Mouse (Mus musculus) CD4-positive helper T cell, adult 2 months (primary cell): ENCODE results near the gene Lipc.
"Not testable (repeated sequence)": the region's sequence is repeated elsewhere in the genome, so short reads cannot be mapped to it uniquely, and the experiment has no call there.

ENCODE experiments used
- DNase-seq: peaks from one replicate; pipeline ENCODE4 v3.0.0-alpha.2; 2012; ENCODE audit warnings: low read depth, missing footprints, low spot score

The Lipc gene

GRCm38 (mm10) chr9:70863299-70863698, 88.7 kb downstream of the Lipc start:
- no peak for DNase-seq

DNA sequence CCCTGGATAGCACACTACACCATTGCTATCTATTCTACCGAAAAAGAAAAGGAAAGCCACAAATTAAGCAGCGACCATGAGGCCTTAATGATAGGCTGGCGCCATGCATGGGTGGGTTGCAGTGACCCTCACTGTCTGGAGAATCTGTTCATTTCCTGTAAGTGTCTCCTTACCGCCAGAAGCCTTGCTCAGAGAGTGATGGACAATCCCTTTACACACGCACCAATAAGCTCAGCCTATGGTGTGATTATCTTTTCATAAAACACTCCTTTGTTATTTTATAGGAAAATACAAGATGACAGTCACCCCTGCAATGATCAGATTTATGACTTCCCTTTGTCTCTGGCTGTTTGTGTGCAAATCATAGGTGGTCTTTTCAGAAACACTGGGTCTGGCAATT, 92.8 kb downstream of the Lipc start:
- DNase-seq = no peak

DNA sequence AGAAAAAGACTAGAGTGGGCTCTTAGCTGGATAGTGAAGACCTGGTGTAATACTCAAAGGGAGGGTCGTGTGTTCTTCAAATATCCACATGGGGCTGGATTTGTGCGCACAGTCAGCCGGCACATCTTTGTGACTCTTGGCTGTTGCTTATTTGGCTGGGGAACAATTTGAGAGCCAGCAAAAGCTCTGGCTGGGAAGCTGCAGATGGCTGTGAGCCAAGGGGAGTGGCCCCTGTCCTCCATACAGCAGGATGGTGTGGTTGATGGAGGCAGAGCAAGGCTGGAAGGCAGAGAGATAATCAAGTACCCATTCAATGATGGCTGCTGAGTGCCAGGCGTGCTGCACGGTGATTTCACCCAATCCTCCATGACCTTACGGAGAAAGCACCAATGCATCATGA, 96.2 kb downstream of the Lipc start:
- no peak for DNase-seq

DNA sequence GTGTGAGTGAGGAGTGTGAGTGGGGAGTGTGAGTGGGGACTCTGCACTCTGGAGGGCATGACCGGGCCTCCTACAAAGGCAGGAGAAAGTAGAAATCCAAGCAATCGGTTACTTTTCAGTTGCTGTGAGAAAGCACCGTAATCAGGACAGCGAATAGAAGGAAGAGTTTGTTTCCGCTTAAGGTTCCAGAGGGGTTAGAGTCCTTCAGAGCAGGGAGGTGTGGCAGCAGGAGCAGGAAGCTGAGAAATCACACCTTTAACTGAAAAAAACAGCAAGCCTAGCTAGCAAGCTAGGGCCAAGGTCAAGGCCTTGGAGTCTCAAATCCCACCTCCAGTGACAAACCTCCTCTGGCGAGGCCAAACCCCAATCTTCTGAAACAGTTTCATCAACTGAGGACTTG, 97.1 kb downstream of the Lipc start:
- no peak for DNase-seq

GRCm38 (mm10) chr9:70853081-70853480, 98.9 kb downstream of the Lipc start:
- DNase-seq = not testable (repeated sequence)

GRCm38 (mm10) chr9:70851533-70851932, 100.5 kb downstream of the Lipc start:
- no peak for DNase-seq

GRCm38 (mm10) chr9:70848135-70848770, 103.8 kb downstream of the Lipc start:
- peak; percentile 4 for DNase-seq

GRCm38 (mm10) chr9:70847627-70848051, 104.4 kb downstream of the Lipc start:
- no peak for DNase-seq

DNA sequence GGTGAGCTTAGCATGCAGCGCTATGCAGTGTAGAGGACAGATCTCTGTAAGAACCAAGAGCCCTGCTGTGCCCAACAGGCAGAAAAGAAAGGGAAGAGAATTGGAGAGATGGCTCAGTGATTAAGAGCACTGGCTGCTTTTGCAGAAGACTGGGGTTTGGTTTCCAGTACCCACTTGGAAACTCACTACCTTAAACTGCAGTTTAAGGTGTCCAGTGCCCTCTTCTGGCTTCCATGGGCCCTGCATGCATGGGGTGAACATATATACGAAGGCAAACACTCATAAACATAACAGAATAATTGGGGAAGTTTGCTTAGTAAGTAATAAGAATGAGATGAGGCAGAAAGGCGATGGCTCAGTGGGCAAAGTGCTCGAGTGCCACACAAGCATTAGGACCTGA, 108.8 kb downstream of the Lipc start:
- DNase-seq = no peak

DNA sequence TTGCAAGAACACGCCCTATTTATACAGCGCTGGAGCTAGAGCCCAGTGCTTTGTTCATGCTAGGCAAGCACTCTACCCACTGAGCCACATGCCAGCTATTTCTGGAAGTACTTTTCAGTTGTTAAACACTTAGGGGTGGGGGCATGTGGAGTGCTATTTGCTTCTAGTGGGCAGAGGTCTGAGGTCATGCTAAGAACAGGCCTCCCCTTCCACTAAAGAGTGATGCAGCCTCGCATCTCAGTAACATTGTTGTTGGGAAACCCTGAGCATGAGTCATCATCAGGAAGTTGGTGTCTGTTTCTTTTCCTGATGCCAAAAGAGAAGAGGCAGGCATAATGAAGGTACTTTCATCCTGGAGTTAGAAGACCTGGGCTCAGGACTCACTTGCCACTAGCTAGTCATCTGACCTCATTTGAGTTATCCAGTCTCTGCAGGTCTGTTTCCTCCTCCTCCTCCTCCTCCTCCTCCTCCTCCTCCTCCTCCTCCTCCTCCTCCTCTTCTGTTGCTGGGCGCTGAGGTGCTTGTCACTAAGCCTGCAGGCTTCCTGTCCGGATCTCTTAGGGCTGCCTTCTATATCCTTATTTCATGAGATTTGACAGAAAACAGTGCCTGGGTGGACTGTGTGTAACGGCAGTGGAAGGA, 109.6 kb downstream of the Lipc start:
- DNase-seq = no peak

GRCm38 (mm10) chr9:70841426-70842215, 110.4 kb downstream of the Lipc start:
- no peak for DNase-seq

DNA sequence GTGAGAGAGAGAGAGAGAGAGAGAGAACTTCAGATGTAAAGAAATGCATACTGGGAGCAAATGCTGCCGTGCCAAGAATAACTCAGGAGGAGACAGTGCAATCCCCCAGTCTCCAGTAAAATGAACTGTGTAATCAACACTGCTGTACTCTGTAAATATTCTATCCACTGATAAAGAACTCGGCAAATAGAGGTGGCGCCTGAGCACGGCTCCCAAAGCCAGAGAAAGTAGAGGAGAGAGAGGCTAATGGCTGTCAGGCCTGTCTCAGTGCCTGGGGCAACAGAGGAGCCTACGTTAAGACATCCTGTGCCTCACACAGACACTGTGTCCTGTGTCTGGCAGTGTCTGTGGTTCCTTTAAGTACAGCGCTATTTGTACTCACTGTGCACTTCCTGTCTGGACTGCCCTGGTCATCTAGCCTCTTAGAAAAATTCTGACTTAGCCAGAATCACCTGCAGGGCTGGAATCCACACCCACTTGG, 111.1 kb downstream of the Lipc start:
- DNase-seq = no peak

GRCm38 (mm10) chr9:70838132-70838911, 113.7 kb downstream of the Lipc start:
- DNase-seq = no peak

- DNase-seq = peak; percentile 9
Observed at GRCm38 (mm10) chr9:70834730-70835154, 117.3 kb downstream of the Lipc start.

DNA sequence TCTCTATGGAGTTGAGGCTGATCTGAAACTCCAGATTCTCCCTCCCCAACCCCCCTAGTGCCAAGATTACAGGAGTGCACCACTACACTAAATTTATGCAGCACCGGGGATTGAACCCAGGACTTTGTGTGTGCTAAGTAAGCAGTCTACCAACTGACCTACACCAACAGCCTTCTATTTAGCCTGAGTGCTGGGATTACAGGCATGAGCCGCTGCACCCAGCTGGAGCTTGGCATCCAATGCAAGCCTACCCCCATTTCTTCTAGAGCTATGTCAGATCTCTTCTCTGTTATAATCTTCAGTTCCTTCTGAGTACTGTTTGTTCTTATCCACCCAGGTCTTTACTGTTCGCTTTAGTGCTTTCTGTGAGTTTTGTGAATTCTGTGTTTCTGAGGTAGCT, 117.8 kb downstream of the Lipc start:
- DNase-seq = no peak

- DNase-seq = no peak
Observed at GRCm38 (mm10) chr9:70833111-70833908, 118.7 kb downstream of the Lipc start.

DNA sequence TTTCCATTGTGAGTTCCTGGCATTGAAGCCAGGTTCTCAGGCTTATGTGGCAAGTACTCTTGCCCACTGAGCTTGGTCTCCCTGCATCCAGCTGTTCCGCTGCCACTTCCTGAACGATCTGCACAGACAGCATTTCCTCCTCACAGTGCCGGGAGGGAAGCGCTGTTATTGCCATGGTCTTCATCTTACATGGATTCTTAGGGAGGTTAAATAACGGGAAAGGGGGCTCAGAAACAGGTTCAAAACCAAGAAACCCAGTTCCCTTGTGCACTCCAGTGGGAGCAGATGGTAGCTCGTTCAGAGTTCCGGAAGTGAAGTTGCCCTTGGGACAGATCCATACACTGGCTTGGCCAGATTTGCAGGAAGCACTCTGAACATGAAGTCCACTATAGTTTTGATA, 119.8 kb downstream of the Lipc start:
- DNase-seq = no peak

GRCm38 (mm10) chr9:70830844-70831529, 121.0 kb downstream of the Lipc start:
- no peak for DNase-seq

DNA sequence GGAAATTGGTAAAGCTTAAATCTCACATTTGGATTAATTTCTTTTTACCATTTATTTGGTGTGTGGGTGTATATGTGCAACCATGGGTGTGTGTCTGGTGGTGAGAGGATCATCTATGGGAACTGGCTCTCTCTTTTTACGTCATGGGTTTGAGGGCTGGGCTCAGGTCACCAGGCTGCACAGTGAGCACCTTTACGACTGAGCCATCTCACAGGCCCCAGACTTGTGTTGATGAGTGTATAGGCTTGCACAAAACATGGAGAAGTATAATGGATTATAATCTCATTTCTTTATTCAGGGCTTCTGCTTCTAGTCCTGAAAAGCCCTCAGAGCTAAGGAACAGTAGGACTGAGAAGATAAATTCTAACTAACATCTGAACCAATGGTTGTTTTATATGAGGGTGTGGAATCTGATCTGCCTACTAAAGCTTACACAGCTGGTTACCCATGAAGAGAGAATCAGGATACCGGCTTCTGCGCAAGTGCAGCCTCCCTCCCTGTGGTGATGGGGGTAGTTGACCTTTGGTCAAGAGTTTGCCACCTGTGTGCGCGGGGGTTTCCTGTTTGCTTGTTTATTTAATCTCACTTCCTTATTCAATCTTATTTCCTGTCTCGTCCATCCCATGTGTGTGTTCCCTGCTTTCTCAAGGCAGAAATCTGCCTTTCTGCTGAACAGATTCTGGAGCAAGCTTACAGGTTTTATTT, 122.1 kb downstream of the Lipc start:
- no peak for DNase-seq

DNA sequence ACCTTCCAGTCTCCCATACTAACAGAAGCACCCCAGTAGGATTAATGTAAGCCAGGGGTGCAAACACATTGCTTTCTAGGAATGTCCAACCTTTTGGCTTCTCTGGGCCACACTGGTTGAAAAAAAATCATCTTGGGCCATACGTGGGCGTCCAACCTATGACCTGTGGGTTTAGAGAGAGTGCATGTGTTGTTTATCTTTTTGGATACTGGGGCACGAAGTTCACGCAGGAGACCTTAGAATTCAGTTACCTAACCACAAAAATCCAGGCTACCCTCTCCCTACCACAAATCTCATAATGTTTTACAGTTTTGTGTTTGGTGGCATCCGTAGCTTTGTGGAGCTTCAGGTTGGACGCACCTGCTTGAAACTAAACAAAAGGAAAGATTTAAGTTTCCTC, 124.1 kb downstream of the Lipc start:
- DNase-seq = no peak
